Mouse (Mus musculus) heart, embryonic 13.5 days (tissue): ENCODE measurements around the gene Gramd4. TPM values are rescaled to one million over a fixed set of nuclear protein-coding genes. Genes with fewer than 3 reads are reported as not detected.

Source experiments
- ATAC-seq: fragments of 200-750 bp; cut with Nextera tagmentation; 2 replicates; pipeline ENCODE4 v1.8.0; 2017; ENCODE audit warnings: moderate TSS enrichment; ENCODE audit not compliant: insufficient number of reproducible peaks, low FRiP score, low TSS enrichment; ENCODE audit errors: extremely low read depth
- H3K27ac ChIP-seq: fragments of 300-500 bp; sonication (generic); replicated peaks from 2 replicates; pipeline ENCODE4 v1.5.1; 2015; ENCODE audit warnings: moderate library complexity, mild to moderate bottlenecking, inconsistent platforms
- H3K27me3 ChIP-seq: fragments of 300-500 bp; sonication (generic); replicated peaks from 2 replicates; pipeline ENCODE4 v1.6.1; 2015; ENCODE audit warnings: mild to moderate bottlenecking, inconsistent platforms
- H3K36me3 ChIP-seq: fragments of 300-500 bp; sonication (generic); 2 replicates; pipeline ENCODE4 v1.6.1; 2015; ENCODE audit warnings: mild to moderate bottlenecking, inconsistent platforms
- H3K4me1 ChIP-seq: fragments of 300-500 bp; sonication (generic); 2 replicates; pipeline ENCODE4 v1.6.1; 2015; ENCODE audit warnings: inconsistent platforms
- H3K4me2 ChIP-seq: fragments of 300-500 bp; sonication (generic); 2 replicates; pipeline ENCODE4 v1.6.1; 2015; ENCODE audit warnings: inconsistent platforms, mild to moderate bottlenecking, moderate library complexity
- H3K4me3 ChIP-seq: fragments of 300-500 bp; sonication (generic); 2 replicates; pipeline ENCODE4 v1.5.1; 2015; ENCODE audit warnings: moderate library complexity, mild to moderate bottlenecking, inconsistent platforms
- H3K9ac ChIP-seq: fragments of 300-500 bp; sonication (generic); 2 replicates; pipeline ENCODE4 v1.6.1; 2015; ENCODE audit warnings: inconsistent platforms, mild to moderate bottlenecking, moderate library complexity
- H3K9me3 ChIP-seq: fragments of 300-500 bp; sonication (generic); 2 replicates; pipeline ENCODE4 v1.6.1; 2016; ENCODE audit warnings: inconsistent platforms
- WGBS: fragments of 180-500 bp; shearing (Covaris S2); methylation state at CpG from one replicate; pipeline ENCODE4 v1.1.7; 2015; ENCODE audit warnings: mixed read lengths; 5-methylcytosine and 5-hydroxymethylcytosine counted together
- polyA plus RNA-seq: library from polyadenylated mRNA; unstranded; fragments of >200 nt; fragmentation: Nextera tagmentation; extraction: Ambion mirVana; gene quantifications from 2 replicates; pipeline ENCODE4 v1.2.1, GENCODE M21; 2015

Gramd4 gene
- polyA plus RNA-seq, 1 experiment from 2014 or later, result 11.9 TPM

- H3K36me3 ChIP-seq, result peaks cover 22% of the 10 kb centered on the region
- 0 out of 2 replicates have a peak overlapping the region, but pooled peaks have one; percentile 52 for H3K9ac ChIP-seq
- peaks cover 37% of the 10 kb centered on the region for H3K27me3 ChIP-seq
- H3K4me2 ChIP-seq, result peak overlapping the region; percentile 33; the same call in 1 of the 2 replicates
- peaks cover 48% of the 10 kb centered on the region for H3K4me1 ChIP-seq
- H3K27ac ChIP-seq, result no peak overlapping the region
- H3K9me3 ChIP-seq, result 0 out of 2 replicates have a peak, but pooled peaks cover 3% of the 10 kb centered on the region
- WGBS, result 61% methylated on average over 14 of the region's 14 CpGs
- H3K4me3 ChIP-seq, result no peak overlapping the region
- ATAC-seq, result no peak
Observed at GRCm38 (mm10) chr15:86029981-86030380, 27.5 kb upstream of the Gramd4 start.

GRCm38 (mm10) chr15:86032811-86033190 is 24.7 kb upstream of the Gramd4 start:
- ATAC-seq, result no peak
- Histone ChIP-seq H3K36me3 (peaks cover 22% of the 10 kb centered on the region), H3K4me1 (peaks cover 46% of the 10 kb centered on the region), H3K4me2 (peak overlapping the region; percentile 90), H3K27me3 (peaks cover 50% of the 10 kb centered on the region), H3K9ac (peak overlapping the region; percentile 82), H3K27ac (peak overlapping the region; percentile 58; the same call in 1 of the 2 replicates), H3K4me3 (peak overlapping the region; percentile 68), H3K9me3 (0 out of 2 replicates have a peak, but pooled peaks cover 3% of the 10 kb centered on the region)
- WGBS, result 2% methylated on average over 38 of the region's 38 CpGs

- Histone ChIP-seq H3K27ac (peak within 1 kb of the TSS; percentile 58), H3K27me3 (peaks cover 50% of the 10 kb centered on the region), H3K4me2 (peak within 1 kb of the TSS; percentile 90), H3K9me3 (0 out of 2 replicates have a peak, but pooled peaks cover 3% of the 10 kb centered on the region), H3K4me1 (peaks cover 47% of the 10 kb centered on the region), H3K36me3 (peaks cover 22% of the 10 kb centered on the region), H3K9ac (peak within 1 kb of the TSS; percentile 82), H3K4me3 (peak within 1 kb of the TSS; percentile 68)
- under 1% methylated on average over 77 of the region's 80 CpGs for WGBS
- ATAC-seq, result 0 out of 2 replicates have a peak, but pooled peaks have one; percentile 21
Observed at GRCm38 (mm10) chr15:86033191-86033841, 24.2 kb upstream of the Gramd4 start, which contains the start of gene Celsr1. Gene Celsr1 (minus strand): TSS chr15:86033777.

- H3K36me3 ChIP-seq, result peaks cover 22% of the 10 kb centered on the region
- peaks cover 42% of the 10 kb centered on the region for H3K4me1 ChIP-seq
- H3K27me3 ChIP-seq, result peaks cover 53% of the 10 kb centered on the region
- H3K27ac ChIP-seq, result peak overlapping the region; percentile 58
- H3K4me3 ChIP-seq, result peak overlapping the region; percentile 68
- H3K4me2 ChIP-seq, result peak overlapping the region; percentile 90
- H3K9ac ChIP-seq, result peak overlapping the region; percentile 82
- H3K9me3 ChIP-seq, result 0 out of 2 replicates have a peak, but pooled peaks cover 3% of the 10 kb centered on the region
- 1% methylated on average over 39 of the region's 44 CpGs for WGBS
- peak; percentile 39 for ATAC-seq
Observed at GRCm38 (mm10) chr15:86034021-86034523, 23.4 kb upstream of the Gramd4 start.

GRCm38 (mm10) chr15:86034781-86035360 is 22.6 kb upstream of the Gramd4 start:
- Histone ChIP-seq H3K36me3 (peaks cover 21% of the 10 kb centered on the region), H3K9me3 (0 out of 2 replicates have a peak, but pooled peaks cover 3% of the 10 kb centered on the region), H3K27me3 (peaks cover 61% of the 10 kb centered on the region), H3K4me3 (peak overlapping the region; percentile 68), H3K27ac (peak overlapping the region; percentile 37; the same call in 1 of the 2 replicates), H3K4me1 (peaks cover 34% of the 10 kb centered on the region), H3K4me2 (peak overlapping the region; percentile 90), H3K9ac (peak overlapping the region; percentile 82)
- ATAC-seq, result no peak
- WGBS, result 7% methylated on average over 12 of the region's 12 CpGs

- H3K4me2 ChIP-seq, result no peak overlapping the region
- 75% methylated on average over 3 of the region's 3 CpGs for WGBS
- 0 out of 2 replicates have a peak, but pooled peaks cover under 1% of the 10 kb centered on the region for H3K9me3 ChIP-seq
- peaks cover 66% of the 10 kb centered on the region for H3K27me3 ChIP-seq
- peaks cover 30% of the 10 kb centered on the region for H3K4me1 ChIP-seq
- peaks cover 11% of the 10 kb centered on the region for H3K36me3 ChIP-seq
- H3K9ac ChIP-seq, result no peak overlapping the region
- no peak overlapping the region for H3K4me3 ChIP-seq
- ATAC-seq, result no peak
- no peak overlapping the region for H3K27ac ChIP-seq
Observed at GRCm38 (mm10) chr15:86035913-86036312, 21.6 kb upstream of the Gramd4 start.

GRCm38 (mm10) chr15:86038802-86039201 is 18.7 kb upstream of the Gramd4 start:
- 0% methylated on average over 2 of the region's 2 CpGs for WGBS
- H3K27me3 ChIP-seq, result peaks cover 64% of the 10 kb centered on the region
- H3K9ac ChIP-seq, result no peak overlapping the region
- H3K4me2 ChIP-seq, result no peak overlapping the region
- H3K9me3 ChIP-seq, result no peaks in the 10 kb centered on the region
- peaks cover 17% of the 10 kb centered on the region for H3K4me1 ChIP-seq
- ATAC-seq, result no peak
- H3K27ac ChIP-seq, result no peak overlapping the region
- no peak overlapping the region for H3K4me3 ChIP-seq
- H3K36me3 ChIP-seq, result no peaks in the 10 kb centered on the region

GRCm38 (mm10) chr15:86041421-86041820 is 16.1 kb upstream of the Gramd4 start:
- Histone ChIP-seq H3K9me3 (no peaks in the 10 kb centered on the region), H3K9ac (no peak overlapping the region), H3K27ac (no peak overlapping the region), H3K4me2 (no peak overlapping the region), H3K27me3 (peaks cover 58% of the 10 kb centered on the region), H3K36me3 (no peaks in the 10 kb centered on the region), H3K4me3 (no peak overlapping the region), H3K4me1 (peaks cover 8% of the 10 kb centered on the region)
- WGBS, result 81% methylated on average over 5 of the region's 5 CpGs
- ATAC-seq, result no peak

- Histone ChIP-seq H3K27ac (no peak overlapping the region), H3K9ac (no peak overlapping the region), H3K4me1 (peaks cover 8% of the 10 kb centered on the region), H3K4me3 (no peak overlapping the region), H3K9me3 (no peaks in the 10 kb centered on the region), H3K27me3 (peaks cover 58% of the 10 kb centered on the region), H3K36me3 (no peaks in the 10 kb centered on the region), H3K4me2 (no peak overlapping the region)
- WGBS, result 35% methylated on average over 4 of the region's 4 CpGs
- ATAC-seq, result no peak
Observed at GRCm38 (mm10) chr15:86042364-86042763, 15.1 kb upstream of the Gramd4 start.

- no peaks in the 10 kb centered on the region for H3K36me3 ChIP-seq
- H3K4me2 ChIP-seq, result no peak overlapping the region
- H3K9ac ChIP-seq, result no peak overlapping the region
- H3K9me3 ChIP-seq, result no peaks in the 10 kb centered on the region
- 73% methylated on average over 3 of the region's 3 CpGs for WGBS
- no peak for ATAC-seq
- H3K4me1 ChIP-seq, result peaks cover 7% of the 10 kb centered on the region
- no peak overlapping the region for H3K27ac ChIP-seq
- peaks cover 7% of the 10 kb centered on the region for H3K27me3 ChIP-seq
- H3K4me3 ChIP-seq, result no peak overlapping the region
Observed at GRCm38 (mm10) chr15:86049510-86049909, 8.0 kb upstream of the Gramd4 start.

- no peak for ATAC-seq
- no peak overlapping the region for H3K4me2 ChIP-seq
- H3K9ac ChIP-seq, result no peak overlapping the region
- no peaks in the 10 kb centered on the region for H3K9me3 ChIP-seq
- H3K36me3 ChIP-seq, result no peaks in the 10 kb centered on the region
- H3K27ac ChIP-seq, result no peak overlapping the region
- no peak overlapping the region for H3K4me3 ChIP-seq
- WGBS, result 61% methylated on average over 4 of the region's 4 CpGs
- H3K27me3 ChIP-seq, result peaks cover 5% of the 10 kb centered on the region
- H3K4me1 ChIP-seq, result peaks cover 7% of the 10 kb centered on the region
Observed at GRCm38 (mm10) chr15:86050170-86050743, 7.2 kb upstream of the Gramd4 start.
